Mouse (Mus musculus) heart, adult 18-20 months (tissue): ENCODE measurements around the gene Ifih1. TPM values are rescaled to one million over a fixed set of nuclear protein-coding genes. Genes with fewer than 3 reads are reported as not detected.

ENCODE experiments used
- DNase-seq, 2 experiments: peaks; one replicate each; pipeline ENCODE4 v3.0.0; 2021 to 2022; ENCODE audit warnings: mixed read lengths in 1 of 2
- long read RNA-seq, 2 experiments: library from polyadenylated mRNA; stranded (forward); transcript quantifications; one replicate each; pipeline ENCODE4 v2.0.0; 2021
- total RNA-seq, 2 experiments: library from RNA; stranded (reverse); gene quantifications; 2 replicates each; pipeline ENCODE4 v1.2.3; 2021

The Ifih1 gene
- 1 to 10 TPM; 5.3 to 5.5 TPM for total RNA-seq
- long read RNA-seq, experiment 1, full-length matches to known transcripts = 1 of 2 reads
- long read RNA-seq, experiment 1, partial matches to known transcripts = 0 of 2 reads
- long read RNA-seq, experiment 1, other reads (novel, unspliced or antisense) = 1 of 2 reads
- long read RNA-seq, experiment 2, full-length matches to known transcripts = 1 of 1 reads
- long read RNA-seq, experiment 2, partial matches to known transcripts = 0 of 1 reads
- long read RNA-seq, experiment 2, other reads (novel, unspliced or antisense) = 0 of 1 reads

DNA sequence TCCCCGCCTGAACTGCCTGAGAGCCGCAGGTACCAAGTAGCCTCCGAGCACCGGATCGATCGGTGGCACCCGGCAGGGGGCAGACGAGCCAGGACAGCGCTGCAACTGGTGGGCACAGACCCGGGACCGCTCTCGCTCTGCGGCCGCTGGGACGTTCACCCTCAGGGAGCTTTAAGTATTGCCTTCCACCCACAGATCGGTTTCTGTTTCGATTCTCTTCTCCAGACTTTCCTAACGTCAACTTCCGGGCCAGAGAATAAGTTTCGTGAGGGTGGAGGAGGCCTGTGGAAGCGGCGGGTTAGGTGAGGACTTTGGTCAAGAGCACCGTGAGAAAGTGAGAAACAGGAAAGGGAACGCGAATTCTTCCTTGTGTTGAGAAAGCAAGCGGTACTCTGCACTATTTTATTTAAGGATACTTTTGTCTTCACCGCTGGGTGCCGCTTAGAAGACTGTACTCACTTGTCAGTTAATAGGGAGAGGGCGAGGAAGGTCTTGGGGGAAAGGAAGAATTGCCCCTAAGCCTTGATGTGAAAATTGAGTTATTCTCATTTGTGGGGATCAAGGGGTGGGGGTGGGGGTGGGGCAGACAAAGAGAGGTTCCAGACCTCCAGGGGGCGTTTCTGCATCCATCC, at the start of gene Ifih1:
Gene Ifih1 (minus strand): TSS at position 242 of the 632 bp plus-strand sequence.
- DNase-seq = peak; percentile 78 to 80

DNA sequence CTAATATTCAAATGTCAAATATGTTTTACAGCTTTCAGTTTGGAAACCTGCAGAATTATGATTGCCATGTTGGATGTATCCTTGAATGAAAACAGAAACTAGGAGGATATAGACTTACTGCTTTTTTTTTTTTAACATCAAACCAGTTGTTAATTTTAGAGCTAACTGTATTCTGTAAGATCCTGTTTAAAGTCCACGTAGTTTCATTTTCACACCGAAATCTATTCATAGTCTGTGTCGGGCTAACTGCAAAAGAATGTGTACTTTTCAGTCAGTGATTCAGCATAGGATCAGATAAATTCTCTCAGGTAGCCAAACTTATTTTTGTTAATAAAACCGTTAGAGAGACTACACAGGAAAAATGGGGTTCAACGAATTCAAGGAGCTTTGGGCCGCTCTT, 39.9 kb upstream of the Ifih1 start:
- DNase-seq = no peak

DNA sequence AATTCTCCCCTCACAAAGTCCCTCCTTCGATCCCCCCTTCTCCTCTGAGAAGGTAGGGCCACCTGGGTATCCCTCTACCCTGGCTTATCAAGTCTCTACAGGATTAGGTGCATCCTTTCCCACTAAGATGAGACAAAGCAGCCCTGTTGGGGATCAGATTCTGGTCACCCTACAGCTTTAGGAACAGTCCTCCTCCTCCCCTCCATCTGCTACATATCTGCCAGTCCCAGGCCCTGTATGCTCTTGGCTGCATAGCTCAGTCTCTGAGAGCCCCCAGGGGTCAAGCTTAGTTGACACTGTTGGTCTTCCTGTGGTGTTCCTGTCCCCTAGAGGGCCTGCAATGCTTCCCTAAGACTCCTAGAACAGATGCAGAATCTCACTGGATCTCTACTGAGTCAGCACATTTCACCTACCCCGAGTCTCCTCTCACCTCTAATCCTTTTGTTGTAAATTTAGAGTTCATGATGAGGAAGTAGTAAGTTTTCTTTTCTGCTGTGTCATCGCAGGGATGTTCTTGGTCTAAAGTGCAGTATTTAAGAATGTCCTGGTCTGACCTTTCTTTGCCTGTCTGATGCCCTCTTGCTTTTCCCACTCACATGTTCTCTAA, 39.0 kb upstream of the Ifih1 start:
- no peak for DNase-seq

DNA sequence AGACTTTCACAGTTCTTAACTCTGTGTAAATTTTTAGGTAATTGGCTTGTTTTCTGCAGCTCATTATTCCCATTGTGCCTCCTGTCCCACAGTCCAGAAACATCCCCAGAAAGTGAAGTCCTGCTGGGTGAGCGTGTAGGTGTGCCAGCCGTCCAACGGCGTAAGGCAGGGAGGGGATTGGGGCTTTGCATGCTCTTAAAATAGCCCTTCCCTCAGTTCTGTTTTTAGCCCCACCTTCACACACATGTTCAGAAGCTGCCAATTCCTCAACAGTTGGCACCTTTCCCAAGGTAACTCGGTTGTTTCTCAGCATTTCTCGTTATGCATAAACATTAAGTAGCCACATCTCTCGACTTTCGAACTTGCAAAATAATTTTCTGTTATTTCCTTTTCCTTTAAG, 35.6 kb upstream of the Ifih1 start:
- peak; percentile 51 to 69 for DNase-seq

DNA sequence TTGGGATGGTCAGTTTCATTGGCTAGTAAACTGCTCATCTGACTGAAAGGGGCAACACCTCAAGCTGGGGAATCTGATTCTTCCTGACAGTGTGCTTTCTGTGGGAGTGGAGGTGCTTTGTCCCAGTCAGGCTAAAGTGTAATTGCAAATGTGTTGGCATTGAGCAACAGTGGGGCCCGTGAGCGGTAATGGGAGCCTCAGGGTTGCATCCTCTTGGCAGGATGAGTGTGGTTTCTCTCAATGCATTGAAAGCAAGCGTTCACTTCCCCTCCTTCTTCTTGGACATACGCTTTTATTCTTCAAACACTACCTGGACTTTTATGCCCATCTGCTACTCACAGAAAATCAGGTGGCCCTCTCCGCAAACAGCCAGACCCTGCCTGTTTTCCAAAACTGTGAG, 26.7 kb upstream of the Ifih1 start:
- no peak for DNase-seq

DNA sequence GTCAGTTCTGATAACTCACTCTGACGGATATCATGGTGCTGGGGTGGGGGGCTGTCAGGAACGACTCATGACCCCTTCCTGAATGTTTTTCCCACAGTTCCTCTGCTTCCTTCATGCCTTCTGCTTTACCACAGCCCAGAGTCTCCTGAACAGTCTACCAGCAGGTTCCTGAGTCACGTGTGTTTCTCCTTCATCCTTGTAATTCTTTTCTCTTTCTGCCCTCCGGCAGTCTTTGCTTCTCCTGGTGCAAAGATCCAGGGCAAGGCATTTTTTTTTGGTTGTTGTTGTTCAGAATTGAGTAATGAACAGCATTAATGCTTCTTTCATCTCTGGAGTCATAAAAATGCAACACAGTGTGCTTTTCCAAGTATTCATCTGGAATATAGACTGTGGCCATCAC, 24.7 kb upstream of the Ifih1 start:
- no peak for DNase-seq

DNA sequence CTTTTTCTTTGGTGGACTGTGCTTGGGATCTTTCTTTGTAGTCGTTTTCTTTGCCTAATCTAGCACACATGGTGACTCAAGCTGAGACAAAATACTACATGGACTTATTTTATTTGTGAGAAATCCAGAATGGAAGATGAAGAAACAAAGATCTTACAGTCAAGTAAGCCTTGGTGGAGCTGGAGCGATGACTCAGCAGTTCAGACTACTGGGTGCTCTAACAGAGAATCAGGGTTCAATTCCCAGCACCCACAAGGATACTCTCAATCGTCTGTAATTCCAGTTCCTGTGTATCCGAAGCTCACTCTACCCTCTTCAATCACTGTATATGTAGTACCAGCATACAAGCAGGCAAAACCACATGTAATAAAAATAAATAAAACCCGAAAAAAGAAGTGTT, 24.2 kb upstream of the Ifih1 start:
- no peak for DNase-seq

DNA sequence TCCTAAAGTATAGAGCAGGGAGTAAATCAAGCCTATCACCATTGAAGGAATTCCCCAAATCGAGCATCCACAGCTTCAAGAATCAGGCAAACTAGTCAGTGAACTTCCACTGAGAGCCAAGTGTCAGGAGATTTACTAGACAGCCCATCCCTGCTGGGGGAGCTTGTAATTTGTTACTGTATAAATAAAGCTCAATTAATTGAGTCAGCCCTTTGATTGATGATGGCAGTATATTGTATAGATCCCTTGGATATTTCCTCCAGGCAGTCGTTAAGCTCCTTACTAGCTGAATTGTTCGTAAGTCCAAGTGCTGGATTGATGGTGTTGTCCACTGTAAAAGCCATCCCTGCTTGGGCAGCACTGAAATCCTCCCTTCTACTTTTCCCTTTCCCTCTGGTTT, 23.8 kb upstream of the Ifih1 start:
- no peak for DNase-seq

DNA sequence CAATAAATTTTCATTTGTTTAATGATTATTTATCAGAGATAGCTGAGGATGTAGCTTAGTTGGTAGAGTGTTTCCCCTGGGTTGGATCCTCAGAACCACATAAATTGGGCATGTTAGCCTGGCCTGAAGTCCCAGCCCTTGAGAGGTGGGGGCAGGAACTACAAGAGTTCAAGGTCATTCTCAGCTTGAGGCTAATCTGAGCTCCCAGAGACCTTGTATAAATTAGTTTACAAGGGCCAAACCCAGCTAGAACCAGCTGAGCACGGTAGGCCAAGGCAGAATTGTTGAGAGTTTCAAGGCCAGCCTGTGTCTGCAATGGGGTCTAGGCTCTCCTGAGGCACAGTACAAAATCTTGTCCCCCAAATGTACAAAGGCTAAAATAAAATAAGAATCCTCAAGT, 19.5 kb upstream of the Ifih1 start:
- DNase-seq = no peak

DNA sequence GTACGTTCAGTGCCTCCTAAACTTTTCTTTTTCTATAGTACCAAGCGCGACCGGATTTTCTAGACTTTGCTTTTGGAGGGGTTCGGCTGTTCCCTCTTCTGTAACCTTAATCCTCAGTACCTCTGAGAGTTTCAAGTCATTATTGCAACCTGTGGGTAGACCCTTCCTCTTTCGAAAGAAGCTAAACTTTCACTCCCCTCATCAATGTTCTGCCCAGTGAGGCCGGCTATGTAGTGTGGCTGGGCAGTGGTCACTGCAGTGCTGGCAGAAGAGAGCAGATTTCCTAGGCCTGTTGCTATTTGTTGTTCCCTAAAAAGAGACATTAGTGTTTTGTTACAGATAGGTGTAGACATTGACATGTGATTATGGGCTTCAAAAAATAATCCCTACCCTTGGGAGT, 18.8 kb upstream of the Ifih1 start:
- no peak for DNase-seq

DNA sequence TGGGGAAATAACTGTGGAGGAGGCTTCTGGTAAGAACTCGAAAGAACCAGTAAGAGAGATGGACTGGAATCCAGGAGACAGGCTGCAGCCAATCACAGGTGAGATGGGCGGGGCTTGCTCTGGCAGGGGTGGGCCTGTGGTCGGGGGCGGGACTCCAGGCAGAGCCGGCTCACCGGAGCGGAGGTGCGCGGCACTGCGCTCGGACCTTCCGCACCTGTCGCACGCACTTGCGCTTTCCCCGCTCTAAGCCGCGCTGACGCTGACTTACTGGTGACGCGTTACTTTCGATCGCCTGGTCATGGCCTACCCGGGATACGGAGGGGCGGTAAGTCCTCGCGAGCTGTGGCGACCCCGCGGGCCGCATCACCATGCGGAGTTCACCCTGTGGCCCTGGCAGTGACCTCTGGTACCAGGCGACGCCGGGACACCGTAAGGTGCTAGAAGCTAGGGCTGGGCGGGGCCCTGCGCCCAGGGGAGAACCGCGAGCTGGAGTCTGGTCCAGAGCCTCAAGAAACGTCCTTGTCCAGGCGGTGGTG, 18.1 kb upstream of the Ifih1 start, which contains the start of gene Gca:
Gene Gca (plus strand): TSS at position 151 of the 536 bp plus-strand sequence.
- peak; percentile 80 to 85 for DNase-seq

DNA sequence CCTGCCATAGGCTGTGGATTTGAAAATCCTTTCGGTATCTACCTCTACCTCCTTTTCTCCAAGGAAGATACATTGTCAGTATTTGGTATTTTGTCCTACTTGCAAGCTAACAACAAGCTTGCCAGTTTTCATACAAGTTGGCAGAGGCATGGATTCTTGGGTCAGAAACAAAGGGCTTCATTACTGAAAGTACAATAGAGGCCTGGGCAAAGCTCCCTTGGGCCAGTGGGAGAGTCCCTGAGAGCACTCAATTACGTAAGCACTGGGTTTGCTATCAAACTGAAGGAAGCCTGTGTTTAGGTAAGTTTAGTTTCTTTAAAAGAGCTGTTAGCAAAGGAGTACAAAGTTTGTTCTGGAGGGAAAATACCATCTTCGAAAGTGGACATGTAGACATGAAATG, 16.5 kb upstream of the Ifih1 start:
- DNase-seq = no peak

DNA sequence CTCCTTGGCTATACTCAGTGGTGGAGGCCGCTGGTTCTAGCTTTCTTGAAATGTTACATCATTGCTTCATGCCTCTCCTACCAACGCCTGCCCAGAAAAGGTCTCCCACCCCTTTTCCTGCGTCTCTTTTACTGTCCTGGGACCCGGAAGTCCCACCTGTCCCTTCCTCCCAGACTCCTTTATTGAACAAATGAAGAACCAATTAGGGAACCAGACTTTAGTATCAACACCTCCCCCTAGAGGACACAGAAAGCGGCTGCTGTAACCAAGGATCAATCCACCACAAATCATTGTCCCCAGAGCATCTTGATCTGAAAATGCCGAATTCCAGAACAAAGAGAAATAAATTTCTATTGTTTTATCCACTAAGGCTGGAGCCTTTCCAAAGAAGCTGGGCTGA, 14.5 kb upstream of the Ifih1 start:
- DNase-seq = no peak

DNA sequence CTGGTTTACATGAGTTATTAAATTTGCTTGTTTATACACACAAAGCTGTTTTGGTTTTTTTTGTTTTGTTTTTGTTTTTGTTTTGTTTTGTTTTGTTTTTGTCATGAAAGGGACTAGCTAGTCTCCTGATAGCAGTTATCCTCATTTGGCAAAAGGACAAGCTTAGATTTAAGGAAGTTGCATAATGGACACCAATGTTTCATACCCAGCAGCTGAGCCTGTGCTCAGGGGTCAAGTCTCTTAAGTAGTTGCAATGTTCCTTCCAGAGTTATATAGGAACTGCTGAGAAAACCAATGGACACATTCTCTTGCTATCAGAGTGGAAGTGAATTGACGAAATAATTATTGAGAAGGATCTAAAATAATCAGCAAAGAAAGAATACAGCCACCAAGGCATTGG, 10.0 kb upstream of the Ifih1 start:
- no peak for DNase-seq

DNA sequence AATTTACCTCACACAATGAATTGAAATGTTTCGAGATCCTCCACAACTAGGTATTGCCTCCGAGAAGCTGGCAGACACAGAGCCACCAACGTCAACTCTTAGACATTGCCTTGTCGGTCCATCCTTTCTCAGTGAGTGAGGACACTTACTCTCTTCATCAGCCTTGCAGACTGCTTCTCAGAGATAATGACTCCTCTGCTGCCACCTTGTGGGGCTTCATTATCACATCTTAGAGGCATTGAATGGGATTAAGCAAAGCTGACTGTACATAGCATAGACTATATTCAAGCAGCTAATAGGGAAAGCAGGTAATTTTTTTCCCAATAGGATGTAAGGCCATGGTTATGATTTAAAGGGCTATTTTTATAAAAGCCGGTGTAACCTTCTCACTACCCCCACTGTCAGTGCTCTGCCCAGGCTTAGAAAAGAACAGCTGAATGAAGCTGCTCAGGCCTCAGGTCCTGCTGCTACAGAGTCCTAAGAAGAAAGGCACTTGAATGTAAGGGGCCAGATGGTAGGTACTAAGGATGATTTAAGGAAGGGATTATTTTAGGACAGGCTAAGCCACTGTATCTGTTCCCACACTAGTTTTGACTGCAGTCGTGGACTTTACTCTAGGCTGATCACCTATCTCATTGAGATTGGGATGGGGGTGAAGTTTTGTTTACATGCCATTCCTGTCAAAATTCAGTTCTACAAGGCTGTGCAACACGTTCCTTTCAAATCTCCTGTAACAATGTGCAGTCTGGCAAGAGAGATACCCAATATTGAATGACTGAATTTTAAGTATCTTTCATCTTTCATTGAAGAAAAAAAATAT, 8.7 kb upstream of the Ifih1 start:
- DNase-seq = peak; percentile 53 to 75

DNA sequence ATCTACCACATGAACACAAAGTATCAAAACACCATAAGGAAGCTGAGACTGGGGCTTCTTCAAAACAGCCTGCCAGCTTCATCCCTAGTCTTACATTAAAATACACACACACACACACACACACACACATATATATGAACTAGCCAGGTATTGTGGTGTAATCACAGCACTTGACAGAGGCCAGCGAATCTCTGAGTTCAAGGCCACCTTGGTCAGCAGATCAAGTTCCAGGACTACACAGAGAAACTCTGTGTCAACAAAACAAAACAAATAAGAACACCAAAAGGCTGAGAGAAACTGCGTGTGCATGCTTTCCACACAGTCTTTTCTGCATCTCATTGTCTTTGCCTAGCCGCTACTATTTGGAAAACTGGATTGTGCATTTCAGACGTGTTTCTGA, 6.4 kb upstream of the Ifih1 start:
- DNase-seq = no peak

DNA sequence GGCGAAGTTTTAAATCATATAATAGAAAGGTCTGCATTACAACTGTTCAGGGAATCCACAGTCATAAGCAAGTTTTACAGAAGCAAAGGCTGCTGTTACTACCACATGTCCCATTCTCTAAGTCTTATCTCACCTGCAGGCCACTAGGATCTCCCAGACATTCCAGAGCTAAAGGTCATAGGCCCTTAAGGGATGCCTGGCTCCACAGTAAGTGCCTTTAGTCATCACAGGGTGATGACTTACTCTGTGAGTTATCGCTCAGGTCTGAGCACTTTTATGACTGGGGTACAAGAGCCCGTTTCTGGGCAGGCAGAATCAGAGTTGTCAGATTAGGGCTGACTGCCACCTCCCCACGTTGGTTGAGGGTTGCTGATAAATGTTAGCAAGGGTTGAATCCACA, 5.8 kb upstream of the Ifih1 start:
- DNase-seq = no peak

DNA sequence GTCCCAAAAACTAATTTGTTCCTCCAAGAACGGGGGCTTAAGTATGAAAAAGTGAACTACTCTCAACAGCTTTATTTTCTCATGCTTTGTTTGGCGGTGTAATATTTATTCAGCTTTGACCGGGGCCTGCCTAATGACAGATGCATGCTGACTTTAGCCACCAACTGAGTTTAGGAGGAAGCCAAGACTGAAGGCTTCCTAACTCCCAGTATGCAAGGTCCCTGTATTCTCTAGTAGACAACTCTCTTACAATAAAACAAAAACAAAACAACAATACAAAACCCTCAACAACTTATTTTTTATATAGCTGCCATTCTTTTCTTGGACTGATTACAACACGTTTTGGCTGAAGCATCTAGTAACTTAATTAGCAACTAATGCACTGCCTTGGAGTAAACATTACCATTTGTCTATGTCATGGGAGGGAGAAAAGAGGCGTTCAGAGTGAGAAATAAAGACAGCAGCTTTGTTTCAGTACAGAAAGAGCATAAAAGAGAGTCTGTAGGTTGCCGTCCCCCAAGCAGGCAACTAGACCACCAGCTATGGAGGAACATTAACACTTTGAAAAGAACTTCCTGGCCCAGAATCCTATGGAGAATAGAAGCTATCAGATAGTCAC, 725 bp upstream of the Ifih1 start:
- peak; percentile 12 to 49 for DNase-seq

DNA sequence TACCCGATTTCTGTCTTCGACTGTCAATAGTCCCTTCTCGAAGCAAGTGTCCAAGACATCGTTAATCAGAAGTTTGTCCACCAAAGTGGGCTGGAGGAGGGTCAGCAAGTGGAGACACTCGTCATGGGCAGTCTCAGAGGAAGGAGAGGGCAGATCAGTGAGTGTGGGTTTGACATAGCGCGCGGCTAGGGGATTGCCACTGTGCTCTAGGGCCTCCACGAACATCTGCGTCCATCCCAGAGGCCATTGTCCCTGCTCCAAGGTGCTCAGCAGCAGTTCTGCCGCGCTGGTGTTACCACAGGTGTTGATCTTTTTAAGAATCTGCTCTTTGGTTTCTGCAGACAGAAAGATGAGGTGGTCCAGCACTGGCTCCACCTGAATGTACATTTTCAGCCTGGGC, 580 bp downstream of the Ifih1 start:
- DNase-seq = peak; percentile 9 to 55

DNA sequence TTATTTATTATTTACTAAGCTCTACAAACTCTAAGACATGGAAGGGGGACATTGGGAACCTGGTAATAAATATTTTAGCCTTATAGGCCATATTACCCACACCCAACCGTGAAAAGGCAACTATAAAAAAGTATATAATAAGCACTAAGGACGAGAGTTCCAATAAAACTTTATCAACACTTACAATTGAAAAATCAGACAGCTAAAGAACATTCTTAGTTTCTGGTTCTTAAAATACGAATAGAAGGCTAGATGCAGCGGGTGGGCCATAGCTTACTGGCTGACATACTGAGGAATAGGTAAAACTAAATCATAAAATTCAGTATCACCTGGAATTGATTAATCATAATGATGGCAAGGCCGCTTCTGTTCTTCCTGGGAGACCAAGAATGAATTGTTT, 1.2 kb downstream of the Ifih1 start:
- DNase-seq = no peak

DNA sequence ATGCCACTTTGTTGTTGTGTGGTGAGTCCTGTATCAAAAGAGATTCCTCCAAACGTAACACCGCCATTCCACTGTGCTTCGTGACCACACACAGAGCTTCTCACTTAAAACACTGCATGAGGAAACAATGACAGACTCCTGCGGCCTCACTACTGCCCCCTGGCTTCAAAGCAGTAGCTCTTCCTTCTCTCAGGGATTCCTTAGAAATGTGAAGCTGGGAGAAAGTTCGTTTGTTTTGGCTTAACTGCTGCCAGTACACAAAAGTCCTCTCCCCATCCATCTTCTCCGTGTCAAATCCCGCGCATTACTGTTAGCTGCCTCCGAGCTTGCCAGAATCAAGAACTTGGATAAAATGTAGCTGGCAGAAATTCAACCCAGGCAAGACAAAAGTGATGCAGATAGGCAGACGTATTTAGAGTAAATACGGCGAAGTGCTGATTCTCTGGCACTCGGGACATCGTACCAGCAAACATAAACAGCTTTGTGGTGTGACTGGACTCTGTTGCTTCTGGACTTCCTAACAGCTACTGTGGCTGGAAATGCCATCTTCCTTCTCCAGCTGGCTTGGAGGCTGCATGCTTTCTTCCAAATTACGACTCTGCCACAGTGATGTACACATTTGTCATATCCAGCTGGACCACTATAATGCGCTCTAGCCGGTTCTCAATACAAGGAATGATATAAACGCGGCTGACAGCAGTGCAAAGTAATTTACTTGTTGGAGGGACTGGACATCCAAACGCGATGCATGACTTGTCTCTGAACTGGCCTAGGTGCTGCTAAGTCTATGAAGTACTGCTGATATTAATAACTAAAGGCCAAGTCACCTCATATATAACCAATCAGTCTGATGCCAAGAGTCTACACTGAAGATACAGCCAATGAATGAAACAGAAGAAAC, 2.4 kb downstream of the Ifih1 start:
- DNase-seq = peak; percentile 65 to 78
